Mouse (Mus musculus) olfactory bulb, adult 2 months (tissue): Measurements from ENCODE around the gene Prelp. TPM values are rescaled to one million over a fixed set of nuclear protein-coding genes. Genes with fewer than 3 reads are reported as not detected.
A peak's percentile ranks its signal among the peaks of the same experiment; 100 is the strongest.

Source experiments
- H3K27ac ChIP-seq: fragments of 200-500 bp; 2 replicates; pipeline ENCODE4 v1.5.1; 2012; ENCODE audit warnings: low read depth, low read length; ENCODE audit not compliant: insufficient read depth
- H3K4me1 ChIP-seq: fragments of 200-500 bp; 2 replicates; pipeline ENCODE4 v1.6.1; 2012; ENCODE audit warnings: low read length; ENCODE audit not compliant: control insufficient read depth, insufficient read depth
- H3K4me3 ChIP-seq: fragments of 200-500 bp; 2 replicates; pipeline ENCODE4 v1.5.1; 2012; ENCODE audit warnings: mild to moderate bottlenecking, low read depth, low read length, moderate library complexity; ENCODE audit not compliant: insufficient read depth
- CTCF ChIP-seq: fragments of 200-500 bp; IDR thresholded peaks from 2 replicates; pipeline ENCODE4 v1.5.1; 2012; ENCODE audit warnings: low read depth, mild to moderate bottlenecking, low read length, moderate library complexity; ENCODE audit not compliant: insufficient read depth
- POLR2A ChIP-seq: fragments of 200-500 bp; IDR thresholded peaks from 2 replicates; pipeline ENCODE4 v1.6.1; 2012; ENCODE audit warnings: mild to moderate bottlenecking, low read depth, low read length, moderate library complexity; ENCODE audit not compliant: insufficient read depth
- WGBS: fragments of 180-500 bp; shearing (Covaris S2); methylation state at CpG from one replicate; pipeline ENCODE4 v1.1.7; 2018; 5-methylcytosine and 5-hydroxymethylcytosine counted together
- polyA plus RNA-seq: library from polyadenylated mRNA; stranded (reverse); fragments of >200 nt; gene quantifications from 2 replicates; pipeline ENCODE4 v1.2.4, GENCODE M21; 2012; ENCODE audit warnings: low replicate concordance; ENCODE audit not compliant: missing spikeins, insufficient read depth, insufficient read length

Prelp gene
- polyA plus RNA-seq, 1 experiment, result not detected

DNA sequence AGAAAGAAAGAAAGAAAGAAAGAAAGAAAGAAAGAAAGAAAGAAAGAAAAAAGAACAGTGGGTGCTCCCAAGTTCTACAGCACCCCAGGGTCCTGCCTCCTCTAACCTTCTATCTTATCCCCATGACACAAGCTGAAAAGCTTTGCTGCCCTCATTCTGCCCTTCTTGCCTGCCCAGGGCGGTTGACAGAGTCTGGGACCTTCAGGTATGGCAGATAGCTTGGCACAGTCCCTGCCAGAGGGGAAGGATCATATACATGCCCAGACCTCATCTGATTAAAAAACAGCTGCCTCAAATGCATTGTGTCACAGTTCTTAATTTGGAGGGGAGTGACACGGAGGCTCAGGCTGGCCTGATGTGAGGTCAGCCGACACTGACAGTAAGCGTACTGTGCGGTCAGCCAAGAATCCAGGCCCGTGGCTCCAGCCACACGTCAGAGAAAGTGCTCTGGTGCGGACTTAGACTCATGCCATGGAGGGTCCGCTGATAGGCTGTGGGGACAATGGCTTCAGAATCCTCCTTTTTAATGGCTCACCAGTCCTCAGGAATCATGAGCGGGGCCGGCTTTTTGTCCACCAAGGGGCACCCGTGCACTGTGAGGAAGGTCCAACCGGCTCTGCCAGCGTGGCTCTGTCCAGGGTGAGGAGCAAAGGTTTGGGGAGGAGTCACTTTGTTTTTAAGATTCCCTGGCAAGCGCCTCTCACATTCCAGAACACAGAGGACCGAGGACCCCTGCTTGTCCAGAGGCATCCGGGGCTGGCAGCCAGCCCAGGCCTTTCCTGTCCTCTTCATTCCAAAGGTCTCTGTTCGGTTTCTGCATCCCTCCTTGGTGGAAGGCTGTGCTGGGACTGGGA lies 40.3 kb upstream of the Prelp start:
- Histone ChIP-seq H3K4me3 (no peak overlapping the region), H3K4me1 (peaks cover 3% of the 10 kb centered on the region; the same call in 1 of the 2 replicates), H3K27ac (no peak overlapping the region)
- TF ChIP-seq CTCF (peak; percentile 51; the same call in 1 of the 2 replicates), POLR2A (no peak)
- 32% methylated on average over 18 of the region's 18 CpGs for WGBS

- no peak overlapping the region for H3K27ac ChIP-seq
- H3K4me3 ChIP-seq, result no peak overlapping the region
- TF ChIP-seq POLR2A, result no peak
- TF ChIP-seq CTCF, result no peak
- H3K4me1 ChIP-seq, result peaks cover 3% of the 10 kb centered on the region; the same call in 1 of the 2 replicates
- WGBS, result 86% methylated on average over 5 of the region's 5 CpGs
Observed at GRCm38 (mm10) chr1:133959521-133959920, 38.3 kb upstream of the Prelp start.

GRCm38 (mm10) chr1:133954009-133954408 lies 32.8 kb upstream of the Prelp start:
- TF ChIP-seq POLR2A, result no peak
- no peak for TF ChIP-seq CTCF
- H3K4me1 ChIP-seq, result peaks cover 7% of the 10 kb centered on the region
- no peak overlapping the region for H3K27ac ChIP-seq
- no peak overlapping the region for H3K4me3 ChIP-seq
- WGBS, result 75% methylated on average over 2 of the region's 2 CpGs

DNA sequence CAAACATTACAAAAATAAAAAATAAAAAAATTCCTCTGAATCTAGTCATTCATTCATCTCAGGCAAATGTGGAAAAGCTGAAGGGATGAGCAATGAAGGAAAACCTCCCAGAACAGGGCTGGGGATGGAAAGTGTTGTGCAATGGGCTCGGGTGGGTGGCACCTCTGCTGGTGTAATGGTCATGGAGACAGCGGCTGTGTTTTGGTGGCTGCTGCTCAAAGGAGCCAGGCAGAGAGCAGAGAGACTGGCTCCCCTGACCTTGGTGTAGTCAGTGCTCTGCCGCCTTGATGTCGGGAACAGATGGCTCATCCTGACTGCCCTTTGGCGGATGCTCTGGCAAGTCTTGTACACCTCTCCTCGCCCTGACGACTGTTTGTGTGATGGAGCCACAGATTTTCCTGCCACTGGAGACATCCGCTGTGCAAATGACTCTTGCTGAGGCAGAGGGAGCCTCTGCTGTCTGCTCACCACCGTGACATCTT lies 32.1 kb upstream of the Prelp start:
- H3K27ac ChIP-seq, result no peak overlapping the region

DNA sequence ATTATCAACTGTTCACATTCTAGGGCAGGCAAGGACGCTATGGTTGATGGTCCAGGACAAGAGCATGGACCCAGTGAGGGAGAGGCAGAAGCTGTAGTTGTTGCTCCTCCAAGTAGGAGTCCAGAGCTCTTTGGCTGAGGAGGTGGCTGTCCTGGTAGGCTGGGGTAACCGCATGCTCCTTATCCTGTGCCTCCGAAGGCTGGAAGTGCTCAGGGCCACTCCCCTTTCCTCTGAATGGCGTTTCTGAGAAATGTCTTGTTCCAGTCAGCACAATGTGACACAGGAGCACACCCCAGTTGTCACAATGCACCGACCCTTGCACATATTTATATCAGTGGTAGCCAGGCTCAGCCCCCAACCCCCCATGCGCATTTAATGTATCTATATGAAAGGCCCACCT lies 30.4 kb upstream of the Prelp start:
- TF ChIP-seq CTCF (no peak), POLR2A (no peak)
- 80% methylated on average over 6 of the region's 6 CpGs for WGBS
- H3K4me3 ChIP-seq, result no peak overlapping the region
- no peak overlapping the region for H3K27ac ChIP-seq
- peaks cover 7% of the 10 kb centered on the region for H3K4me1 ChIP-seq

More for the DNA sequence above, 32.1 kb upstream of the Prelp start:
- TF ChIP-seq POLR2A, result no peak
- no peak for TF ChIP-seq CTCF
- H3K4me1 ChIP-seq, result peaks cover 7% of the 10 kb centered on the region
- WGBS, result 65% methylated on average over 9 of the region's 9 CpGs
- no peak overlapping the region for H3K4me3 ChIP-seq

DNA sequence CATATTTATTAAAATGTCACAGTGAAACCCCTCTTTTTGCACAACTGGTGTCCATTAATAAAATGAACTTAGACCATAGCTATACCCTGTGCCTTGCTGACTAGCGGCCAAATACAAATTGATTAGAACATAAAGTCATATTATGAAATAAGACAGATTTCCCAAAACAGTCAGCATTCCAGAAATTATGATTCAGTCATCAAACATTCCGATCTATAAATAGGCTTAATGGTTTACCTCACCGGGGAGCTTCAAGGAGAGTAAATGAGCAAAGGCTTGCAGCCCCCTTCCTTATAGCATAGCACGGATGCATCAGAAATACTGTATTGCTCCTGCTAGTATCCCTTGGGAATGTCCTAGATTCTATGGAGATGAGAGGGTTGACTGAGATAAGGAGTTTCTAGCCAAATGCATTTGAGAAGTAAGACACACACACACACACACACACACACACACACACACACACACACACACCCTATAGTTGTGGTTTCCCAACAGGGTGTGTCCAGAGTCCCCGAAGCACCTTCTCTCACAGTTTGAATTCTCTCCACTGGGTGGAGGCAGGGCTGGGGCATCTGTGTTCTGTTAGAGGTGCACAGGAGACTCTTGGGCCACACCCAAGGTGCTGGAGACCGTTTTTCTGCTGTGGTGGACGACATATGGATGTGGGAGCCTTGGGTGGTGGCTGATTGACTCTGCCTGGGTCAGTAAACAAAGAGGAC lies 29.0 kb upstream of the Prelp start:
- Histone ChIP-seq H3K4me1 (peaks cover 7% of the 10 kb centered on the region), H3K4me3 (no peak overlapping the region), H3K27ac (no peak overlapping the region)
- TF ChIP-seq CTCF, result no peak
- no peak for TF ChIP-seq POLR2A
- WGBS, result 81% methylated on average over 7 of the region's 7 CpGs

GRCm38 (mm10) chr1:133945106-133945505 lies 23.9 kb upstream of the Prelp start:
- TF ChIP-seq POLR2A (no peak), CTCF (no peak)
- no peaks in the 10 kb centered on the region for H3K4me1 ChIP-seq
- WGBS, result 84% methylated on average over 3 of the region's 3 CpGs
- no peak overlapping the region for H3K27ac ChIP-seq
- H3K4me3 ChIP-seq, result no peak overlapping the region

GRCm38 (mm10) chr1:133941904-133942303 lies 20.7 kb upstream of the Prelp start:
- no peak overlapping the region for H3K4me3 ChIP-seq
- no peak for TF ChIP-seq POLR2A
- TF ChIP-seq CTCF, result no peak
- WGBS, result 90% methylated on average over 3 of the region's 3 CpGs
- H3K4me1 ChIP-seq, result no peaks in the 10 kb centered on the region; the same call in none of the 2 replicates
- H3K27ac ChIP-seq, result no peak overlapping the region
